Mouse (Mus musculus) urinary bladder, postnatal 36 days (tissue): ENCODE results near the gene Txndc2.

Source experiments
- DNase-seq, 2 experiments: peaks; one replicate each; pipeline ENCODE4 v3.0.0; 2022; ENCODE audit warnings: low spot score in 2 of 2, mixed read lengths in 1 of 2

Gene Txndc2

GRCm38 (mm10) chr17:65612391-65613141 is 29.4 kb downstream of the Txndc2 start:
- DNase-seq: peak in 1 of 2 experiments; percentile 23

- DNase-seq: no peak
Observed at GRCm38 (mm10) chr17:65611721-65612120, 30.2 kb downstream of the Txndc2 start.

GRCm38 (mm10) chr17:65608743-65609142 is 33.2 kb downstream of the Txndc2 start:
- no peak for DNase-seq

- DNase-seq: no peak
Observed at GRCm38 (mm10) chr17:65608312-65608687, 33.7 kb downstream of the Txndc2 start.

- DNase-seq: no peak
Observed at GRCm38 (mm10) chr17:65607574-65608311, 34.2 kb downstream of the Txndc2 start.

- no peak for DNase-seq
Observed at GRCm38 (mm10) chr17:65606014-65606413, 36.0 kb downstream of the Txndc2 start.

GRCm38 (mm10) chr17:65604892-65605291 is 37.1 kb downstream of the Txndc2 start:
- DNase-seq: no peak

- no peak for DNase-seq
Observed at GRCm38 (mm10) chr17:65604315-65604714, 37.7 kb downstream of the Txndc2 start.

- no peak for DNase-seq
Observed at GRCm38 (mm10) chr17:65597857-65598486, 44.0 kb downstream of the Txndc2 start.

- DNase-seq: no peak
Observed at GRCm38 (mm10) chr17:65594687-65595086, 47.3 kb downstream of the Txndc2 start.
